Mouse (Mus musculus) midbrain, embryonic 11.5 days (tissue): ENCODE measurements at regions not wholly inside any gene's neighbourhood (a gene's known extent, or its start where the extent isn't known, plus 50 kb on each side); places are given as distances from the start of the nearest gene placed in this dataset.

ENCODE experiments used
- ATAC-seq: fragments of 200-750 bp; cut with Nextera tagmentation; 2 replicates; pipeline ENCODE4 v1.8.0; 2017; ENCODE audit warnings: moderate TSS enrichment, moderate library complexity; ENCODE audit not compliant: low FRiP score
- DNase-seq: peaks from one replicate; pipeline ENCODE4 v3.0.0; 2015; ENCODE audit warnings: low spot score; ENCODE audit errors: missing footprints
- H3K27ac ChIP-seq: fragments of 300-500 bp; sonication (generic); 2 replicates; pipeline ENCODE4 v1.5.1; 2014; ENCODE audit warnings: low read depth, low read length
- H3K27me3 ChIP-seq: fragments of 300-500 bp; sonication (generic); 2 replicates; pipeline ENCODE4 v1.6.1; 2014; ENCODE audit warnings: mild to moderate bottlenecking, low read length, moderate library complexity, mixed read lengths; ENCODE audit not compliant: control insufficient read depth, insufficient read depth
- H3K36me3 ChIP-seq: fragments of 300-500 bp; sonication (generic); 2 replicates; pipeline ENCODE4 v1.6.1; 2014; ENCODE audit warnings: mild to moderate bottlenecking, low read length, moderate library complexity, mixed read lengths; ENCODE audit not compliant: control insufficient read depth, insufficient read depth
- H3K4me1 ChIP-seq: fragments of 300-500 bp; sonication (generic); 2 replicates; pipeline ENCODE4 v1.6.1; 2014; ENCODE audit warnings: low read length; ENCODE audit not compliant: control insufficient read depth, insufficient read depth
- H3K4me2 ChIP-seq: fragments of 300-500 bp; sonication (generic); 2 replicates; pipeline ENCODE4 v1.6.1; 2014; ENCODE audit warnings: mild to moderate bottlenecking, moderate library complexity
- H3K4me3 ChIP-seq: fragments of 300-500 bp; sonication (generic); 2 replicates; pipeline ENCODE4 v1.5.1; 2014; ENCODE audit warnings: low read depth, low read length
- H3K9ac ChIP-seq: fragments of 300-500 bp; sonication (generic); 2 replicates; pipeline ENCODE4 v1.6.1; 2014; ENCODE audit warnings: low read length
- H3K9me3 ChIP-seq: fragments of 300-500 bp; sonication (generic); 2 replicates; pipeline ENCODE4 v1.6.1; 2016; ENCODE audit warnings: low read length; ENCODE audit not compliant: control insufficient read depth
- WGBS: fragments of 180-500 bp; shearing (Covaris S2); extraction: QIAGEN DNeasy Blood & Tissue Kit; methylation state at CpG from one replicate; pipeline ENCODE4 v1.1.7; 2014; 5-methylcytosine and 5-hydroxymethylcytosine counted together

- Histone ChIP-seq H3K4me2 (no peak overlapping the region), H3K4me3 (no peak overlapping the region), H3K9me3 (no peaks in the 10 kb centered on the region), H3K27me3 (no peaks in the 10 kb centered on the region), H3K9ac (no peak overlapping the region), H3K36me3 (no peaks in the 10 kb centered on the region), H3K27ac (no peak overlapping the region), H3K4me1 (peaks cover 4% of the 10 kb centered on the region; the same call in 1 of the 2 replicates)
- ATAC-seq, result no peak
- DNase-seq, result no peak
- 81% methylated on average over 3 of the region's 3 CpGs for WGBS
These were observed 222.2 kb upstream of the Kif2a start for GRCm38 (mm10) chr13:107244173-107244572.

DNA sequence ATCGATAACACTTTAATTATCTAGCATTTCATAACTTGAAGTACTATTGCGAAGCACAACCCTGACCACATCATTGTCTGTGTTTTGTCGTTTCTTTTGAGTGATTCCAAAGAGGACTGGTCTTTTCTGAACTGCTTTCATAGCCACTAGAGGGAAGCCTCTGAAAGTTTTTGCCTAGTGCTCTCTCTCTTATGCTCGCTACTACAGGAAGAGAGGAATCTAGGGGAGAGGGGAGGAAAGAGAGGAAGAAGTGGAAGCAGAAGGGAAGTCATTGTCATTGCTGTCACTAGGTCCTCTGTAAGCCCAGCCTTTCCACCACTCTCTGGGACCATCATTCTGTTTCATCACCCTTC, 217.1 kb upstream of the Kif2a start:
- 72% methylated on average over 4 of the region's 4 CpGs for WGBS
- Histone ChIP-seq H3K9ac (no peak overlapping the region), H3K4me3 (no peak overlapping the region), H3K27me3 (no peaks in the 10 kb centered on the region), H3K4me1 (no peaks in the 10 kb centered on the region), H3K27ac (no peak overlapping the region), H3K4me2 (no peak overlapping the region), H3K9me3 (no peaks in the 10 kb centered on the region), H3K36me3 (no peaks in the 10 kb centered on the region)
- no peak for DNase-seq
- ATAC-seq, result no peak

GRCm38 (mm10) chr13:107238364-107239034, 216.6 kb upstream of the Kif2a start:
- no peak for DNase-seq
- Histone ChIP-seq H3K4me1 (no peaks in the 10 kb centered on the region), H3K9me3 (no peaks in the 10 kb centered on the region), H3K9ac (no peak overlapping the region), H3K4me2 (no peak overlapping the region), H3K36me3 (no peaks in the 10 kb centered on the region), H3K27me3 (no peaks in the 10 kb centered on the region), H3K27ac (no peak overlapping the region), H3K4me3 (no peak overlapping the region)
- WGBS, result 83% methylated on average over 9 of the region's 9 CpGs
- no peak for ATAC-seq

DNA sequence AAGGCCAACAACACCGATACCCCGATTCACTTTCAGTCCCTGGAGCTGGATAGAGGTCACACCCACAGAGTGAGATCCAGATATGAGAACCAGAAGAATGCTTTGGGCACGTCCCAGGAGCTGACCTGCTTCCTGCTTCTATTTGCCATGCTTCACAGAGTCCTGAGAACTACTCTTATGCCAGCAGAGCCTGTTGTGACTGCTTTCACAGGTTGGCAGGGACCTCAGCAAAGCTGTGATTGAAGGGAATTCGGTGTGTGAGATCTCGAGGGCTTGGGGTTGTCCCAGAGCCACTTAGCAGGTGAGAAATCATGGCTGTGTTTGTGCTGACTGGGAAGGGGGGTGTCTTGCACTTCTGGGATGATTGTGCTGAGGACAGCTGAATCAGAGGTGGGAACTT, 197.5 kb upstream of the Kif2a start:
- Histone ChIP-seq H3K9me3 (no peaks in the 10 kb centered on the region), H3K9ac (no peak overlapping the region), H3K4me2 (no peak overlapping the region), H3K36me3 (no peaks in the 10 kb centered on the region), H3K4me1 (0 out of 2 replicates have a peak, but pooled peaks cover 2% of the 10 kb centered on the region), H3K27me3 (no peaks in the 10 kb centered on the region), H3K27ac (no peak overlapping the region), H3K4me3 (no peak overlapping the region)
- ATAC-seq (no peak), DNase-seq (no peak)
- 79% methylated on average over 5 of the region's 5 CpGs for WGBS

DNA sequence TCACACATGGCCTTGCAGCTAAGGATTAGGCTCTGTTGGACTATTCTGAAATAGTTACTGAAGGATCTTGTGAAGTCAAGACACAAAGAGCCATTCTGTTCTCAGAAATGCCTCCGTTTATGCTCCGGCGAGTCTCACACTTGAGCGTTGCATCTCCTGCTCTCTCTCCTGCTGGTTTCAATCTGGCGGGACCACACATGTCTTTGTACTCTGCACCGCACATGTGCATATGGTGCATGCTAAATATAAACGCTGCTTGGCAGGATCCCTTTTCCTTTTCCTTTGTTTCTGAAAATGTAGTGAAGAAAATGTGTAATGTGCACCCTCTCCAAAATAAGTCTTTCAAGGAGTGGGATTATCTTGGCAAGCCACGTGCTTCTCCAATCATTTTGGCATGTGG, 196.4 kb upstream of the Kif2a start:
- Histone ChIP-seq H3K27me3 (no peaks in the 10 kb centered on the region), H3K9me3 (no peaks in the 10 kb centered on the region), H3K4me2 (no peak overlapping the region), H3K4me1 (0 out of 2 replicates have a peak, but pooled peaks cover 2% of the 10 kb centered on the region), H3K4me3 (no peak overlapping the region), H3K27ac (no peak overlapping the region), H3K9ac (no peak overlapping the region), H3K36me3 (no peaks in the 10 kb centered on the region)
- DNase-seq, result no peak
- WGBS, result 61% methylated on average over 8 of the region's 8 CpGs
- no peak for ATAC-seq

DNA sequence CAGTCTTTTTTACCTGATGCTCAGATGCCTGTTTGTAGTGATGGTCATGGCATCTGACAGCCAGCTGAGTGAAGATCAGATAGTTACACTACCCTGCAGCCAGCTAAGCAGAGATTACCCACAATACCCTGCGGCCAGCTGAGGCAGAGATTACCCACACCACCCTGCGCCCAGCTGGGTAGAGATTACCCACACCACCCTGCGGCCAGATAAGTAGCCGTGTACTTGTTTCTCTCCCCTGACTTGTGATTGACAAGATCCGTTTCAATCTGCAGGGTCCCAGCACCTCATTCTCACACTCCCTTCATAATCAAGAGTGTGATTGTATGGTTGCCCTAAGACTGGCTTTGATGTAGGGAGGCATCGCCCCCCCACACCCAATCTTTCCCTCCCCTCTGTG, 195.9 kb upstream of the Kif2a start:
- Histone ChIP-seq H3K4me2 (no peak overlapping the region), H3K27ac (no peak overlapping the region), H3K9me3 (no peaks in the 10 kb centered on the region), H3K4me1 (0 out of 2 replicates have a peak, but pooled peaks cover 2% of the 10 kb centered on the region), H3K36me3 (no peaks in the 10 kb centered on the region), H3K4me3 (no peak overlapping the region), H3K27me3 (no peaks in the 10 kb centered on the region), H3K9ac (no peak overlapping the region)
- DNase-seq, result no peak
- no peak for ATAC-seq
- WGBS, result 77% methylated on average over 6 of the region's 6 CpGs

- Histone ChIP-seq H3K27me3 (no peaks in the 10 kb centered on the region), H3K36me3 (no peaks in the 10 kb centered on the region), H3K4me2 (no peak overlapping the region), H3K9ac (no peak overlapping the region), H3K4me1 (0 out of 2 replicates have a peak, but pooled peaks cover 2% of the 10 kb centered on the region), H3K9me3 (no peaks in the 10 kb centered on the region), H3K4me3 (no peak overlapping the region), H3K27ac (no peak overlapping the region)
- DNase-seq (no peak), ATAC-seq (no peak)
- 35% methylated on average over 2 of the region's 2 CpGs for WGBS
These were observed 191.4 kb upstream of the Kif2a start for GRCm38 (mm10) chr13:107213281-107213680.

GRCm38 (mm10) chr13:107210676-107211075, 188.8 kb upstream of the Kif2a start:
- Histone ChIP-seq H3K4me3 (no peak overlapping the region), H3K27me3 (no peaks in the 10 kb centered on the region), H3K4me2 (no peak overlapping the region), H3K9ac (no peak overlapping the region), H3K9me3 (no peaks in the 10 kb centered on the region), H3K4me1 (peaks cover 5% of the 10 kb centered on the region; the same call in 1 of the 2 replicates), H3K27ac (no peak overlapping the region), H3K36me3 (no peaks in the 10 kb centered on the region)
- no peak for DNase-seq
- 87% methylated on average over 6 of the region's 6 CpGs for WGBS
- no peak for ATAC-seq

GRCm38 (mm10) chr13:107207354-107208181, 185.6 kb upstream of the Kif2a start:
- Histone ChIP-seq H3K27me3 (no peaks in the 10 kb centered on the region), H3K4me3 (no peak overlapping the region), H3K36me3 (no peaks in the 10 kb centered on the region), H3K27ac (no peak overlapping the region), H3K4me2 (peak overlapping the region; percentile 35; the same call in 1 of the 2 replicates), H3K9me3 (no peaks in the 10 kb centered on the region), H3K9ac (no peak overlapping the region), H3K4me1 (peaks cover 5% of the 10 kb centered on the region; the same call in 1 of the 2 replicates)
- peak; percentile 96 for DNase-seq
- WGBS, result 36% methylated on average over 20 of the region's 20 CpGs
- peak; percentile 97 for ATAC-seq
